Mouse (Mus musculus) E14TG2a.4 (cell line): ENCODE results near the gene Napsa.
A peak's percentile ranks its signal among the peaks of the same experiment; 100 is the strongest.

Source experiments
- H3K27me3 ChIP-seq: 2 replicates; pipeline ENCODE4 v1.6.1; 2014; ENCODE audit warnings: low read length, control low read depth; ENCODE audit not compliant: insufficient read depth
- H3K36me3 ChIP-seq: 2 replicates; pipeline ENCODE4 v1.6.1; 2014; ENCODE audit warnings: low read length, control low read depth; ENCODE audit not compliant: insufficient read depth
- H3K4me1 ChIP-seq: replicated peaks from 2 replicates; pipeline ENCODE4 v1.6.1; 2014; ENCODE audit warnings: low read depth, low read length, control low read depth
- H3K4me3 ChIP-seq: replicated peaks from 2 replicates; pipeline ENCODE4 v1.5.1; 2014; ENCODE audit warnings: mild to moderate bottlenecking, low read length
- H3K9me3 ChIP-seq: 2 replicates; pipeline ENCODE4 v1.6.1; 2014; ENCODE audit warnings: low read length, control low read depth
- CTCF ChIP-seq: conservative IDR thresholded peaks from 2 replicates; pipeline ENCODE4 v1.5.1; 2014; ENCODE audit warnings: low read length
- NANOG ChIP-seq: IDR thresholded peaks from 2 replicates; pipeline ENCODE4 v1.6.1; 2014; ENCODE audit warnings: borderline replicate concordance, low read length, mixed read lengths
- POU5F1 ChIP-seq: IDR thresholded peaks from 2 replicates; pipeline ENCODE4 v1.6.1; 2014; ENCODE audit warnings: low read length, borderline replicate concordance

Gene Napsa

GRCm38 (mm10) chr7:44624828-44625227 is 52.6 kb downstream of the Napsa start:
- Histone ChIP-seq H3K9me3 (no peaks in the 10 kb centered on the region), H3K36me3 (peaks cover 11% of the 10 kb centered on the region), H3K4me3 (no peak overlapping the region), H3K4me1 (peaks cover 43% of the 10 kb centered on the region), H3K27me3 (peaks cover 6% of the 10 kb centered on the region; the same call in 1 of the 2 replicates)
- TF ChIP-seq POU5F1 (no peak), CTCF (no peak), NANOG (no peak)

- Histone ChIP-seq H3K4me1 (peaks cover 50% of the 10 kb centered on the region), H3K4me3 (no peak overlapping the region), H3K27me3 (peaks cover 8% of the 10 kb centered on the region; the same call in 1 of the 2 replicates), H3K36me3 (peaks cover 11% of the 10 kb centered on the region), H3K9me3 (no peaks in the 10 kb centered on the region)
- TF ChIP-seq CTCF (no peak), NANOG (no peak), POU5F1 (no peak)
Observed at GRCm38 (mm10) chr7:44625241-44626067, 53.3 kb downstream of the Napsa start.

GRCm38 (mm10) chr7:44626068-44626385 is 53.8 kb downstream of the Napsa start:
- no peaks in the 10 kb centered on the region for H3K9me3 ChIP-seq
- no peak overlapping the region for H3K4me3 ChIP-seq
- peaks cover 55% of the 10 kb centered on the region for H3K4me1 ChIP-seq
- TF ChIP-seq NANOG: no peak
- peak; percentile 46 for TF ChIP-seq CTCF
- TF ChIP-seq POU5F1: no peak
- peaks cover 11% of the 10 kb centered on the region for H3K36me3 ChIP-seq
- H3K27me3 ChIP-seq: peaks cover 8% of the 10 kb centered on the region; the same call in 1 of the 2 replicates

- peaks cover 64% of the 10 kb centered on the region for H3K4me1 ChIP-seq
- no peak overlapping the region for H3K4me3 ChIP-seq
- TF ChIP-seq CTCF (no peak), NANOG (no peak), POU5F1 (no peak)
- peaks cover 5% of the 10 kb centered on the region for H3K36me3 ChIP-seq
- no peaks in the 10 kb centered on the region for H3K9me3 ChIP-seq
- peaks cover 8% of the 10 kb centered on the region; the same call in 1 of the 2 replicates for H3K27me3 ChIP-seq
Observed at GRCm38 (mm10) chr7:44626966-44627365, 54.8 kb downstream of the Napsa start.

GRCm38 (mm10) chr7:44628402-44629034 is 56.3 kb downstream of the Napsa start:
- H3K4me1 ChIP-seq: peaks cover 69% of the 10 kb centered on the region
- H3K36me3 ChIP-seq: no peaks in the 10 kb centered on the region; the same call in 1 of the 2 replicates
- peak overlapping the region; percentile 17; the same call in 1 of the 2 replicates for H3K4me3 ChIP-seq
- H3K27me3 ChIP-seq: peaks cover 8% of the 10 kb centered on the region; the same call in 1 of the 2 replicates
- H3K9me3 ChIP-seq: no peaks in the 10 kb centered on the region
- TF ChIP-seq POU5F1 (no peak), NANOG (no peak), CTCF (no peak)

- H3K36me3 ChIP-seq: no peaks in the 10 kb centered on the region; the same call in 1 of the 2 replicates
- H3K27me3 ChIP-seq: peaks cover 3% of the 10 kb centered on the region; the same call in 1 of the 2 replicates
- no peaks in the 10 kb centered on the region for H3K9me3 ChIP-seq
- no peak for TF ChIP-seq NANOG
- no peak for TF ChIP-seq POU5F1
- no peak for TF ChIP-seq CTCF
- H3K4me3 ChIP-seq: peak overlapping the region; percentile 63; the same call in 1 of the 2 replicates
- peaks cover 65% of the 10 kb centered on the region for H3K4me1 ChIP-seq
Observed at GRCm38 (mm10) chr7:44630437-44630836, 58.3 kb downstream of the Napsa start.

- Histone ChIP-seq H3K27me3 (peaks cover 3% of the 10 kb centered on the region; the same call in 1 of the 2 replicates), H3K9me3 (no peaks in the 10 kb centered on the region), H3K4me3 (0 out of 2 replicates have a peak overlapping the region, but pooled peaks have one; percentile 53), H3K36me3 (no peaks in the 10 kb centered on the region), H3K4me1 (peaks cover 66% of the 10 kb centered on the region)
- TF ChIP-seq POU5F1 (no peak), CTCF (no peak), NANOG (no peak)
Observed at GRCm38 (mm10) chr7:44632676-44633075, 60.5 kb downstream of the Napsa start.

- Histone ChIP-seq H3K4me1 (peaks cover 72% of the 10 kb centered on the region), H3K36me3 (no peaks in the 10 kb centered on the region), H3K27me3 (peaks cover 3% of the 10 kb centered on the region; the same call in 1 of the 2 replicates), H3K4me3 (peak overlapping the region; percentile 53; the same call in 1 of the 2 replicates), H3K9me3 (no peaks in the 10 kb centered on the region)
- TF ChIP-seq POU5F1: no peak
- peak; percentile 64 for TF ChIP-seq CTCF
- no peak for TF ChIP-seq NANOG
Observed at GRCm38 (mm10) chr7:44633407-44633806, 61.2 kb downstream of the Napsa start.
